Mouse (Mus musculus) thymus, adult 2 months (tissue): Measurements from ENCODE around the gene Homer2.

Experiments
- CTCF ChIP-seq: fragments of 200-500 bp; IDR thresholded peaks from 2 replicates; pipeline ENCODE4 v1.5.1; 2012; ENCODE audit warnings: mild to moderate bottlenecking, control low read depth, low read length, moderate library complexity, borderline replicate concordance; ENCODE audit not compliant: control insufficient read depth, poor library complexity, insufficient read depth; ENCODE audit errors: extremely low read depth
- POLR2A ChIP-seq: fragments of 200-500 bp; IDR thresholded peaks from 2 replicates; pipeline ENCODE4 v1.6.1; 2012; ENCODE audit warnings: mild to moderate bottlenecking, low read length, control low read depth, moderate library complexity; ENCODE audit not compliant: control insufficient read depth, poor library complexity, insufficient read depth; ENCODE audit errors: extremely low read depth

DNA sequence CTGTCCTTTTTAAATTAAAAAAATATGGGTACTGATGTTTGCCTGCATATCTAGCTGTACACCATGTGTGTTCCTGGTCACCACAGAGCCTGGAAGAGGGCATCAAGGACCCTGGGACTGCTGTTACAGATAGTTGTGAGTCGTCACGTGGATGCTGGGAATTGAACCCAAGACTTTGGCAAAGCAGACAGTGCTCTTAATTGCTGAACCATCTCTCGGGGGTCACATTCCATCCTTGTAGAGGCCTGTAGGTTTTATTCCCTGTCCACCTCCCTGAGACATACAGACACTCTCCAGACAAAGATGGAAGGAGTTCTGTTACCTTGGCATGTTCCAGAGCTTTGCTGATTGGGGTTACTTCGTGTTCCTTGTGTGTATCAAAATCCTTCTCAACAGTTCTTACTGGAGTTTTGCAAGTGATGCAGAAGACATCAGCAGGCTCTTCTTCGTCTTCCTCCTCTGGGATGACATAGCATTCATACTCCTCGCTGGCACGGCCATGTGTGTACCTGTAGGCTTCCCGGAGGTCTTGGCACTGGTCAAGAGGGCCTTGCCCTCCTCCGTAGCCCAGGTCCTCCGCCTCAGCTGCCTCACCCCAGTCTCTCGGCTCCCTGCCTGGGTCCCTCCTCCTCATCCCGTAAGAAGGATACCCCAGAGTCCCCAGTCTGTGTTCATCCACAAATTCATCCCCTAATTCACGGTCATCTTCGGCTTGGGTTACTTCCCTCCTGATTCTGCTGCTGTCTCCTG, 147.9 kb downstream of the Homer2 start:
- TF ChIP-seq POLR2A (no peak), CTCF (no peak)
